Mouse (Mus musculus): ENCODE data around the gene Kcnh1. TPM values are rescaled to one million over a fixed set of nuclear protein-coding genes. Genes with fewer than 3 reads are reported as not detected.
A peak's percentile ranks its signal among the peaks of the same experiment; 100 is the strongest.

Gene Kcnh1
- polyA plus RNA-seq, 1 experiment from 2014 or later, result 1.3 TPM

DNA sequence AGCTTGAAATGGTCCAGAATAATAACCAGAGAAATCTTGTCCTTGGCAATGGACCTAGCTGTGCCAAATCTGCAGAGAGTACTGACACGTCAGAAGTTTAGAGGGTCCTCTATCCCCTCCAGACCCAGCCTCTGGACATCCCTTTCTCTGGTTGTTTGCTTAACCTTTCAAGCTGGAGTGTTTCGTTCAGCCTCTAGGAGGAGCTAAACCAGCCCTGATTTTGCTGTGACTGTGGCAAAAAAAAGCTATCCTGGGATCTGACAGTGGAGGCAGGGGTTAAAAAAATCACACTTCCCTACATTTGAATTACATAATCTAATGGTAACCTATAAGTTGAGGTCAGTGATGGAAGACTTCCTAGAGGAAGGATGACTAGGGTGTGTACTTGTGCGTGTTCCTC is 133.6 kb downstream of the Kcnh1 start:
- ATAC-seq (replicated peaks; ENCODE audit: low FRiP score, low read depth), result no peak
- peak; percentile 50; the same call in 1 of the 2 replicates for TF ChIP-seq CTCF (IDR thresholded peaks at IDR 0.05; ENCODE audit: low read depth)
- H3K4me2 ChIP-seq (ENCODE audit: low read length), result no peak overlapping the region
- DNase-seq (ENCODE audit: low spot score), result no peak
- no peaks in the 10 kb centered on the region for H3K27me3 ChIP-seq (ENCODE audit: insufficient read depth, low read length)
- no peaks in the 10 kb centered on the region for H3K4me1 ChIP-seq (replicated peaks; ENCODE audit: insufficient read depth, low read length)
- no peak overlapping the region for H3K27ac ChIP-seq
- H3K4me3 ChIP-seq (replicated peaks; ENCODE audit: low read depth, low read length), result no peak overlapping the region
- no peak overlapping the region for H3K9ac ChIP-seq (ENCODE audit: low read depth, low read length)
- 42% methylated on average over 3 of the region's 3 CpGs for WGBS
- H3K9me3 ChIP-seq (replicated peaks; ENCODE audit: low read length), result no peaks in the 10 kb centered on the region
- no peaks in the 10 kb centered on the region for H3K36me3 ChIP-seq (ENCODE audit: insufficient read depth, low read length)

DNA sequence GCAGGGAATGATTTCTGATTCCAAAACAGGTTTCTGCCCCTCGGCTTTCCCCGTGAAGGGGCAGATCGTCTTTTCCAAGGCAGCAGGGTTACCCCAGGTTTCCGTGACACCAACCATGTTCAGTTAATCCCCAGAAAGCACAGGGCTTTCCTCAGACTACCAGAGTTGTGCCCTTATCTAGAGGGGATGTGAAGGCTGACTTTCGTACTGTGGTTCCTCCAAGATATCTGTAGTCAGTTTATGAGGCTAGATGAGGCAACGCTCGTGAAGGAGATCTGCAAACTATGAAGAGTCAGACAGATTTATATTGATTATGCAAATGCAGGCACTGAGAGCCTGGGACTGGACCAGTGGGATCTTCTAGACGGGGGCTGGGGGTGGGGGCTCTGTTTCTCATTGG is 136.5 kb downstream of the Kcnh1 start:
- H3K27me3 ChIP-seq (ENCODE audit: insufficient read depth, low read length), result no peaks in the 10 kb centered on the region
- no peak for TF ChIP-seq CTCF (IDR thresholded peaks at IDR 0.05; ENCODE audit: low read depth)
- no peak overlapping the region for H3K4me3 ChIP-seq (replicated peaks; ENCODE audit: low read depth, low read length)
- no peak overlapping the region for H3K27ac ChIP-seq
- H3K36me3 ChIP-seq (ENCODE audit: insufficient read depth, low read length), result no peaks in the 10 kb centered on the region
- no peaks in the 10 kb centered on the region for H3K9me3 ChIP-seq (replicated peaks; ENCODE audit: low read length)
- H3K4me1 ChIP-seq (replicated peaks; ENCODE audit: insufficient read depth, low read length), result no peaks in the 10 kb centered on the region
- 89% methylated on average over 8 of the region's 8 CpGs for WGBS
- no peak overlapping the region for H3K4me2 ChIP-seq (ENCODE audit: low read length)
- H3K9ac ChIP-seq (ENCODE audit: low read depth, low read length), result no peak overlapping the region
- DNase-seq (ENCODE audit: low spot score) (no peak), ATAC-seq (replicated peaks; ENCODE audit: low FRiP score, low read depth) (no peak)

DNA sequence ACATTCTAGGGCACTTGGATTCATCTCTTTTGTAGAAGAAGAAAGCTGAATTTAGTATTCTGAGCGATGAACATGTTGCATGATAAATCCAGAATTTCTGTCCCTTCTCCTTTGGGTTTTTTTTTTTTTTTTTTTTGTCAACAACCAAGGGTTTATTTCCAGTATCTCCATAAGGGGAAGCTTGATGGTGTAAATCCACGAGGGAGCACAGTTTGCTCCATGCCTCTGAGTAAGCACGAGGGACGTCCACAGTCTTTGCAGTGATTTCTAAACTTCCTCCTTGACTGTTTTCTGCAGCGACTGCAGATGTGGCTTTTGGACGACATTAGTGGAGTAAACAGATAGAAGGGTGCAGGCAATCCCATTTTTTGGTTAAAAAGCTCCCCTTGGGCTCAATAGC is 140.6 kb downstream of the Kcnh1 start:
- Histone ChIP-seq H3K27ac (no peak overlapping the region), H3K36me3 (ENCODE audit: insufficient read depth, low read length) (no peaks in the 10 kb centered on the region), H3K4me2 (ENCODE audit: low read length) (no peak overlapping the region), H3K9ac (ENCODE audit: low read depth, low read length) (no peak overlapping the region), H3K4me1 (replicated peaks; ENCODE audit: insufficient read depth, low read length) (no peaks in the 10 kb centered on the region), H3K9me3 (replicated peaks; ENCODE audit: low read length) (no peaks in the 10 kb centered on the region), H3K27me3 (ENCODE audit: insufficient read depth, low read length) (no peaks in the 10 kb centered on the region), H3K4me3 (replicated peaks; ENCODE audit: low read depth, low read length) (no peak overlapping the region)
- DNase-seq (ENCODE audit: low spot score), result no peak
- WGBS, result 84% methylated on average over 6 of the region's 6 CpGs
- no peak for ATAC-seq (replicated peaks; ENCODE audit: low FRiP score, low read depth)
- no peak for TF ChIP-seq CTCF (IDR thresholded peaks at IDR 0.05; ENCODE audit: low read depth)

DNA sequence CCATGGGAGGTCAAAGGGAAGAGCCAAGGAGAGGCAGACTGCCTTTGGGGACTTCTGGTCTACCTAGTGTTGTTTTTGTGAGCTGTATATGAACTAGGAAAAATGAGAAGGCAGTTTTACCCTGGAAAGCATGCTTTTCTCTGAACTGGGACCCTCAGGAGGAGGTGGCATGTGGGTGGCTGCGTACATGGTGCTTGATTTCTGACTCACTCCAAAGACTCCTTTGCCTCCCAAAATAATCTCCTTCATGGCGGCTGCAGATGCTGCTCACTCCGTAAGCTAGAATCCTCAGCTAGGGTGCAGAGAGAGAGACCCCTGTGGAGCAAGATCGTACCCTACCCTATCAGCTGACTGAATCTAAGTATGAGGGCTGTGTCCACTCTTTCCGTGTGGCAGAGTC is 145.5 kb downstream of the Kcnh1 start:
- no peak overlapping the region for H3K4me2 ChIP-seq (ENCODE audit: low read length)
- 92% methylated on average over 5 of the region's 5 CpGs for WGBS
- H3K4me1 ChIP-seq (replicated peaks; ENCODE audit: insufficient read depth, low read length), result no peaks in the 10 kb centered on the region
- no peak for TF ChIP-seq CTCF (IDR thresholded peaks at IDR 0.05; ENCODE audit: low read depth)
- DNase-seq (ENCODE audit: low spot score), result no peak
- H3K9ac ChIP-seq (ENCODE audit: low read depth, low read length), result no peak overlapping the region
- ATAC-seq (replicated peaks; ENCODE audit: low FRiP score, low read depth), result no peak
- H3K36me3 ChIP-seq (ENCODE audit: insufficient read depth, low read length), result no peaks in the 10 kb centered on the region
- no peak overlapping the region for H3K4me3 ChIP-seq (replicated peaks; ENCODE audit: low read depth, low read length)
- no peak overlapping the region for H3K27ac ChIP-seq
- no peaks in the 10 kb centered on the region for H3K9me3 ChIP-seq (replicated peaks; ENCODE audit: low read length)
- H3K27me3 ChIP-seq (ENCODE audit: insufficient read depth, low read length), result no peaks in the 10 kb centered on the region

DNA sequence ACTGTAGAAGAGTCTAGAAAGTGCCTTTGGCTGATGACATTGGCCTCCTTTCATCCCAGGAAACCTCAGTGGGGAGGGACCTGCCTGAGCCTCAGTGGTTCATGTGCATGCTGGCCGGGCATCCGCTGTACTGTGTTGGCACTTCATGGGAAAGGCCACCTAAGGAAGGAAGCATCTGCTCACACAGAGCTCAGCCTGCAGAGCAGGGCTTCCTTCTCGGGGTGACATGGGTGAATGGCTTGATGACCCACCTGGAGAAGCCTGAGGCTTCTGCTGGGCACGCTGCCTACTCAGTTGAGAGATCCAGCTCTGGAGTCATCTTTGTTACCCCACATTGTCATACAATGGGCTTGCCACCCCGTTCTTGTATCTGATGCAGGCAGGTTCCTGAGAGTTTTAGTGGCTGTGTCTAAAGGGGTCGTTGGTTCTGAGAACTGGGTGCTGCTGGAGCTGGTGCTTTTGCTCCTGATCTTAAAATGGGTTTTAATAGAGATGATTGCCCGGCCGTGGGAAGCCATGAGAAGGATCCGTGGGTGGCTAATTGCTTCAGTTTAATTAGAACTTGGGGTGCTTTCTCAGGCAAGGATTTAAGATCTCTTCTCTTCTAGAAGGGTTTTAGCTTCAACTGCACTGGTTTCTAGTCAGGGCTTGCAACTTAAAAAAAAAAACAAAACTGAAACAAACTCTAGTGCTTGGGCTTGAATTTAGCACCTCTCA is 148.9 kb downstream of the Kcnh1 start:
- WGBS, result 56% methylated on average over 9 of the region's 9 CpGs
- no peak overlapping the region for H3K27ac ChIP-seq
- DNase-seq (ENCODE audit: low spot score), result no peak
- H3K4me3 ChIP-seq (replicated peaks; ENCODE audit: low read depth, low read length), result no peak overlapping the region
- TF ChIP-seq CTCF (IDR thresholded peaks at IDR 0.05; ENCODE audit: low read depth), result no peak
- no peak for ATAC-seq (replicated peaks; ENCODE audit: low FRiP score, low read depth)
- no peaks in the 10 kb centered on the region for H3K27me3 ChIP-seq (ENCODE audit: insufficient read depth, low read length)
- no peaks in the 10 kb centered on the region for H3K36me3 ChIP-seq (ENCODE audit: insufficient read depth, low read length)
- H3K4me2 ChIP-seq (ENCODE audit: low read length), result no peak overlapping the region
- no peak overlapping the region for H3K9ac ChIP-seq (ENCODE audit: low read depth, low read length)
- H3K9me3 ChIP-seq (replicated peaks; ENCODE audit: low read length), result no peaks in the 10 kb centered on the region
- no peaks in the 10 kb centered on the region for H3K4me1 ChIP-seq (replicated peaks; ENCODE audit: insufficient read depth, low read length)

DNA sequence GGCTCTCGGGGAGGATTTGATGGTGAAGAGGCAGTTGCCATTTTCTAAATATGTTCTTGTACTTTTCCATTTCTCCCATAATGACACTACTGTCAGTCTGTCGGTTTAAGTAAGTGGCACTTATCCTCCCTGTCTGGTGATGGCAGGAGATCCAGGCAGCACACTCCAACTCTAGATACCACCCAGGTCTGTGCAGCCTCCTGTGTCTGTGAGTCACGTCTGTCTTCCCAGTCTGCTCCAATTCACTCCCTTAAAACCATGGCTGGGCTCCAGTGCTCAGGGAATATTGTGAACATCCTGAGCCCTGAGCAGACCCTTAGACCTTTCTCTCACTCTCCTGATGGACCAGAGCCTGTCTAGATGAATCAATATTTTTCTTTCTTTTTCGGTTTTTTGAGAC is 151.2 kb downstream of the Kcnh1 start:
- Histone ChIP-seq H3K9ac (ENCODE audit: low read depth, low read length) (no peak overlapping the region), H3K36me3 (ENCODE audit: insufficient read depth, low read length) (no peaks in the 10 kb centered on the region), H3K4me1 (replicated peaks; ENCODE audit: insufficient read depth, low read length) (no peaks in the 10 kb centered on the region), H3K4me2 (ENCODE audit: low read length) (no peak overlapping the region), H3K9me3 (replicated peaks; ENCODE audit: low read length) (no peaks in the 10 kb centered on the region), H3K27me3 (ENCODE audit: insufficient read depth, low read length) (no peaks in the 10 kb centered on the region), H3K27ac (no peak overlapping the region), H3K4me3 (replicated peaks; ENCODE audit: low read depth, low read length) (no peak overlapping the region)
- TF ChIP-seq CTCF (IDR thresholded peaks at IDR 0.05; ENCODE audit: low read depth), result no peak
- ATAC-seq (replicated peaks; ENCODE audit: low FRiP score, low read depth) (no peak), DNase-seq (ENCODE audit: low spot score) (no peak)
- 78% methylated on average over 4 of the region's 4 CpGs for WGBS

DNA sequence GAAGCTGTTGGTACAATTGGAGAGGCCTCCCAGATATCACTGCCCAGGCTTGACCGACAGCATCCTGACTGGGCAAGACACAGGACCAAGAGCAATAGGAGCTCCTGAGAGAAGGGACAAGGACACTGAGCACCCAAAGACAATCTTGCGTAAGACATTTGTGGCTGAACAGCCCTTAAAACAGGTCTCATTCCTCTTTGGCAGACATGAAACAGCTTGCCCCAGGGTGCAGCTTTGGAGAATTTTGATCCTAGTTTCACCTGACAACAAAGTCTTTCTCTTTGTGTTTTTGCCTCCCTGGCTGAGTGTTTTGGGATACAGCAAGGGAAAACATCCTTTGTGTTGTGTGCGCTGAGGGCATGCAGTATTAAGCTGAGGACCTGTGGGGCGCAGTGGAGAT is 153.4 kb downstream of the Kcnh1 start:
- 96% methylated on average over 4 of the region's 4 CpGs for WGBS
- DNase-seq (ENCODE audit: low spot score) (no peak), ATAC-seq (replicated peaks; ENCODE audit: low FRiP score, low read depth) (no peak)

More for the DNA sequence above, 153.4 kb downstream of the Kcnh1 start:
- no peaks in the 10 kb centered on the region for H3K27me3 ChIP-seq (ENCODE audit: insufficient read depth, low read length)
- TF ChIP-seq CTCF (IDR thresholded peaks at IDR 0.05; ENCODE audit: low read depth), result no peak
- H3K9me3 ChIP-seq (replicated peaks; ENCODE audit: low read length), result no peaks in the 10 kb centered on the region
- H3K27ac ChIP-seq, result no peak overlapping the region
- H3K9ac ChIP-seq (ENCODE audit: low read depth, low read length), result no peak overlapping the region
- H3K4me2 ChIP-seq (ENCODE audit: low read length), result no peak overlapping the region
- H3K4me1 ChIP-seq (replicated peaks; ENCODE audit: insufficient read depth, low read length), result no peaks in the 10 kb centered on the region
- H3K4me3 ChIP-seq (replicated peaks; ENCODE audit: low read depth, low read length), result no peak overlapping the region
- no peaks in the 10 kb centered on the region for H3K36me3 ChIP-seq (ENCODE audit: insufficient read depth, low read length)

Data from kidney, postnatal 0 days (tissue).